Mouse (Mus musculus) lung, postnatal 4 days (tissue): ENCODE results near the gene Usp53.

ENCODE experiments used
- DNase-seq, 2 experiments: peaks; one replicate each; pipeline ENCODE4 v3.0.0; 2021

Usp53 gene

DNA sequence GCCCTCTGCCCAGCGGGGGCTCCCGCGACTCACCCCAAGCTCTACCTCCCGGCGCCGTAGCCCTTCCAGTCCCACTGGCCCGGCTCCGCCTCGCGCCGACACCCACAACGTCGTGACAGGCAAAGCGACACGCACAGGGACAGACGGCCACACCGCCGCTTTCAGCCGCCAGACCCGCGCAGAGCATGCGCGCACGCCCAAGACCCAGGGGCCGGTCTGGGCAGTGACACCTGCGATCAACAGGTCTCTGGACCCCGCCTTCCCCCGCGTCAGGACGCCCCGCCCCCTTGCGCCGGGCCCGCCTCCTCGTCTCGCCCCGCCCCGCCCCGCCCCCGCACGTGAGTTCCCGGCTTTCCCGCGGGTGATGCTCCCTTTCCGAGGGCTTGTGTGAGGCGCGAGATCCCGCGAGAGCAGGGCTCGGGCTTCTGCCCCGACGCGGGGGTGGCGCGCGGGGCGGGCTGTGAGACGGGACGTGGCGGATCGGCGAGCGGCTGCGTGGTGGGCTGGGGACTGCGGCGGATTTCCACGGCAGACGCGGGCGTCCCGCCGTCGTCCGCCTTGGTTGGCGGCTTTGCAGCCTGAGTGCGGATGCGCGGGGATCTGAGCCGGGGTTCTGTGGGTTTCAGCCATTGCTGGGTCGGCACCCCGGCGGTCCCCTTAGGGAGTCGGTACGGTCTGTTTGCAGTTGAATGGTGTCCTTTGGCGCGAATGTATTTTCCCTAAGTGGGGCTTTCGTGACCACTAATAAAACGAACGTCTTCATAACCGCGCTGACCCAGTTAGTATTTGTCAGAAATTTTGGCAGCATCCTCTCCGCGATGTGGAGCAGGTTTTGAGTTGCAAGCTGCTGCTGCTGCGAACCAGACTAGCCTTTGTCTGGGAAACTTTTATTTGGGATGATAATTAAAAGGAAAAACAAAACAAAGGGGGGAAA, at the start of gene Usp53:
Gene Usp53, minus strand, starts transcription at position 262 of the 934 bp plus-strand sequence.
- peak; percentile 94 to 97 for DNase-seq

DNA sequence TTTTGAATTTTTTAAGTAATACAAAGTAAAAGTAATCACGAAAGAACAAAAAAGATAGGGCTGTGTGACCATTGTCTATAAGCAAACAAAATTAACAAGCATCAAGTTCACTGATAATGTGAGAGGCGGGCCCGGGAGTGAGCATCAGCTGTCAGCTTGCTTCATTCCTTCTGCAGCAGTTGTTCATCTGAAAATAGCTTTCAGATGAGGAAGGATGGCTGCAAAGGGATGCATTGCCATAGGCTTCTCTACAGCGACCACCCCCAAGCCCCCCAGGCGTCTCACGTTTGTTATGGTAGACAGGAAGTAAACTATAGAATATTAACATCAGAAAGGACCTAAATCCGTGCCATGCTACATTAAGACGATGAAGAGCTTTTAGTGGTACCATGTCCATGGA, 49.5 kb upstream of the Usp53 start:
- no peak for DNase-seq

DNA sequence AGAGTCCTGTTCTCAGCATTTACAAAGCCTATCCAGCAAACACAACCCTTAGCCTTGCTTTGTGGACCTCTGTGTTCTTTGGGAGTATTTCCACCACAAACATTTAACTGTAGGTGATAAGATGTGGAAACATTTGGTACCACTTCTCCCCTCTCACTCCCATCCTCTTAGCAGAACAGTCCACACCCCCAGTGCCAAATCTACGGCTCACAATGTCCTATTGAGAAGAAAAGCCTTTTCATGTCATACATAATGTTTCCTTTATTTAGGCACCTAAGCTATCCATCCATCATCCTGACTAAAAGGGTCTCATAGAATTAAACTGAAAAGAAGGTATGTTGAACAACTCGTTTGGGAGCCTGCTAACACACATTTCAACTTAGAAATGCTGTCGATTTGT, 41.3 kb upstream of the Usp53 start:
- DNase-seq: no peak

DNA sequence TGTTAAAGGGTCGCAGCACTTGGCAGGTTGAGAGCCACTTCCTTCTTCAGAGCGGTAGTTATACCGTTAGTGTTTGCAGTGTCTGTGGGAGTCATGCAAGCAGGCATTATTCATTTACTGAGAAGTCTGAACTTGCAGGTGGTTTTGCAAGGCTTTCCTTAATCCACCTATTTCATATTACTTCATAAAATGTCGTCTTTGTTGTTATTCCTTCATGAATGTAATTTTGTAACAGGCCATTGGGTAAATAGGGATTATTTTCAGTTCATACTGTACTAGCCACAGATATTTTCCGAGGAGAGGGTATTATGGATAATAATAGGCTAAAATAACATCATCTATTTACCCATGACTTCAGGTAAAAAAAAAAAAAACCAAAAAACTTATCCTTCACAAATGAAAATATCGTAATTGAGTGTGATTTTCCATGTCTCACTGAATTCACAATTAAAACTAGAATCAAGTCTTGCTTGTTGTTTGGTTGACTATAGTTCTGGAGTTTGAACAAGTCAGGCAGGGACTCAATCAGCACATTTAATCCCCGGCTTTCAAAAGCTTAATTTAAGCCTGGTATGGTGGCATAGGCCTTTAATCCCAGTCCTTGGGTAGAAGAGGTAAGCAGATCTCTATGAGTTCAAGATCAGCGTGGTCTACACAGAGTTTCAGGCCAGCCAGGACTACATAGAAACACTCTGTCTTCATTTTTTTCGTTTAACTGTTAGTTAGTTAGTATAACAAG, 40.4 kb upstream of the Usp53 start:
- no peak for DNase-seq

DNA sequence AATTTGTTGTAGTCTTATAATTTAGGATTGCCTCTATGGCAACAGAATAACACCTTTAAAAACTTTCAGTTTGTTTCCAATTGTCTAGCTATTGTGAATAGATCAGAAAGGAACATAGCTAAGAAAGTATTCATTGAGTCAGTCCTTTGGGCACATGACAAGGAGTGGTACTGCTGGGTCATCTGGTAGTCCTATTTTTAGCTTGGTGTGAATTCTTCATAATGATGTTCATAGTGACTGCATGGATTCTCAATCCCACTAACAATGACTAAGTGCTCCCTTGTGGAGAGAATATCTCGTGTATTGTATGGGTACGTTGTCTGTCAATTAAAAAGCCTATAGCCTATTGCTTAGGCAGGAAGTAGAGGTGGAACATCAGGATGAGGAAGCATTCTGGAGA, 34.5 kb upstream of the Usp53 start:
- DNase-seq: no peak

DNA sequence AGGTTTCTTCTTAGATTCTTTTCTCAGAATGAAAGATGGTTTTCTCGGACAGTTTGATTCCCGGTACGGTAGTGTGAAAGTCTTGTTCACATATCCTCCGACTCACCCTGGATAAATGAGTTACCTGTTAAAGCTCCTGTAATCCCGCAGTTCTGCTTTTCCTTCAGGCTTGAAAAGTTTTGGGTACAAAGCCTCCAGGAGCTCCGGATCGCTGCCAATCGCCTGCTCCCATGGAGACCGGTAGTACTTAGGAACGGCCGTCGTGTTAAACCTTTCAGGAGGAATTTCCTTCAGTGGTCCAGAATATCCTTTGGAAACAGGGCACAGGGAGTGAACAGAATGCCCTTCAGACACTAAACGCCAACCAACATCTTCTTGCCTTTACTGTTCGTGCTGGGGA, 29.2 kb upstream of the Usp53 start:
- no peak for DNase-seq

DNA sequence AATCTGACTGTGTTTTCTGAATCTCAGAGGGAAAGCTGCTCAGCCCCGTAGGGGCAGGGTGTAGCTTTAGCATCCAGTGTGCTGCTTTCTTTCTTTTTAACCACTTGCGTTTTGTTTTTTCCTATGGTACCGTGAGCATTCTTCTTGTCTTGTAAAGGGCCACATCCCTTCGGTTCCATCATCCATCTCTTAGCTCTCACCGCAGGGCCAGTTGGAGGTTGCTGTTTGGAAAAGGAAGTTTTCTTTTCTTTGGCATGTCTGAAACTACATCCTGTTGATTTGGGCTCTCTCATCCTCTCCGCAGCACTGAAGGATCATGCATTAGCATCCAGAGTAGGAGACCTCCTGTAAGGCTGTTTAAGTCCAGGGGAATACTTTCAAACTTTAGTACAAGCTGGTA, 25.1 kb upstream of the Usp53 start:
- DNase-seq: no peak

DNA sequence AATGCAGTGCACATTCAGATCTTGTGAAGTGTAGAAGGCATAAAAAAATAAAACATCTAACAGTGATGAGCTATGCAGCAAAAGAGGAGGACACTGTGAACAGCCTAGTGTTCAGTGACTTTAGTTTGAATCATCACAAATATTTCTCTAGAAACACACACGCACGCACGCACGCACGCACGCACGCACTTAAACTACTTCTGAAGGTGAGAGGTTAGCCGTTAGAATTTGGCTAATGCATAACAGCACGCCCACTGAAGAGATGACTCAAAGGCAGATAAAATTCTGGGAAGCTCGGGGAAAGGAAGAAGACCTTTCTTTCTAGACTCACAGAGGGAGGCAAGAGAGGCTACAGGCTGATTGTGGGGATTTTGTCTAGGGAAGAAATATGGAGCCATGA, 23.1 kb upstream of the Usp53 start:
- DNase-seq: no peak

DNA sequence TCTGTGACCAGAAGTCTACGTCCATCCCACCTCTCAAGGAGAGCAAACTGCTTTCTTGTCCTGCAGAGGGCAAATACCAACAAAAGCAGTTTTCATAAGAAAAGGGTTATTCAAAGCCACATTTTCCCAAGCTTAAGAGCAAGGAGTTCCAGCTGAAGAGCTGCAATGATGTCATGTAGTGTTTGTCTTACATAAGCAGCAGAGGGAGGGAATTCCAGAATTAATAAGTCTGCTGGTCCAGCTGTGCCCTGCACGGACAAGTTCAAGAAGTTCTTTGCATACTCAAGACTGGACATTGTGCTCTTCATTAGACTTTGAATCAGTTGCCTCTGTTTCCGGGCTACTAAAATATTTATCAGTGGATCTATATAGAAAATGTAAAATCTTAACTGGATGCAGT, 16.7 kb upstream of the Usp53 start:
- no peak for DNase-seq

DNA sequence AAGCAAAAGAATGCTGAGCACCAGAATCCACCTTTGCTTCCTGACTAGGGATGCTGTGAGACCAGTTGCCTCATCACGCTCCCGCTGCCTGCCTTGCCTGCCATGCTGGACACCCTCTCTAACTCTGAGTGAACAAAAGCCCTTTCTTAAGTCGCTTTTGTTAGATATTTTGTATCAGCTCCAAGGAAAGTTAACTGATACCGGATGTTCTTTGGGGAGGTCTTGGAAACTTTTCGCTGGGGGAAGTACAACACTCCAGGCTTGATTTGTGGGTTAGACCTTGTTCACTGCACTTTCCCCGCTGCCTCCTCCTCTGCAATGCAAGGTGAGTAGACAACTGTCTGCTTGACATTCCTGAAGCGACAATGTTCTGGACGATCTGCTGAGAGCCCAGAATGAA, 14.2 kb upstream of the Usp53 start:
- no peak for DNase-seq

DNA sequence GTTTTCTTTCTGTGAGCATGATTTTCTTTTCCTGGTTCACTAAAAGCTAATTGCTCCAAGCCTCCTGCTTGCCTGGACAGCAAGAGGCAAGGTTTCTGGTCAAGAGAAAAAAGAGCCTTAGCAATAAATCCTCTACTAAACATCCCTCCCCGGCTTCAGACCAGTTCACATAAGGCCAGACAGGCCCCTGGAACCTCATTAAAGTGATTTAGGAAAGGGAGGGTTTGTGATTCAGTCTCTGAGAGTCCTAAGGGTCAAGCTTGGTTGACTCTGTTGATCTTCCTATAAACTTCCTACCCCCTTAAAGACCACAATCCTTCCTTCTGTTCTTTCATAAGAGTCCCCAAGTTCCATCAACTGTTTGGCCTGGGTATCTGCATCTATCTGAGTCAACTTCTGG, 12.7 kb upstream of the Usp53 start:
- no peak for DNase-seq

DNA sequence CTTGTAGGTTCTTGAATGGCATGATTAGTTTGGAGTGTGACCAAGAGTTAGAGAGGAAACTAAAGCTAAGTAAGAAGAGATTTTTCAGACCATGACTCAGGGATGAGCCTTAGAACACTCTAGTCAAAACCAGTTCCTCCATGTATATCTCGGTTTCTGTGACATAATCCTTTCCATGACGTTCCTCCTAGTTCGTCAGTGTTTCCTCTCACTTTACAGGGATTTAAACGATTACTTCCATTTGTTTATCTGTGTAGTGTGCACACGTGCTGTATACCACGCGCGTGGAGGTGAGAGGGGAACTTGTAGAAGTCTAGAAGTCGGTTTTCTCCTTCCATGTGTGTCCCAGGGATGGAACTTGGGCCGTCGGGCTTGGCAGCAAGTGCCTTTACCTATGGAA, 2.6 kb upstream of the Usp53 start:
- no peak for DNase-seq

DNA sequence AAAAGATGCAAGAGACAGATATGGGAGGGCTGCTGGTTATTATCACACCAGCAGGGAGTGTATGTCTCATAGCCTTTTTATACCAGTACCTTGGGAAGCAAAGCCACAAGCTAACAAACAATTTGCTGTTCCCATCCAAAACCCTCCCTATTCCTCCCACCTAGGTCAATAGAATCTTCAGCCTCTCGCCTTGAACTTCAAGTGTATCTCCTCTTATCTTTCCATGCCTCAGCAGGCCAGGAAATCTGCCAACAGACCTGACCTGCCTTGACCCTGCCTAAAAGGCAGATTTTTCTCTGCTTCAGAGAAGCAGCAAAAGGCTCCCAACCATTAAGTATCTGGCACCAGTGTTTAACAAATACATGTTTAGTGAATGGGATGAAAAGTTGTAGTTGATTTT, 2.1 kb upstream of the Usp53 start:
- DNase-seq: no peak

DNA sequence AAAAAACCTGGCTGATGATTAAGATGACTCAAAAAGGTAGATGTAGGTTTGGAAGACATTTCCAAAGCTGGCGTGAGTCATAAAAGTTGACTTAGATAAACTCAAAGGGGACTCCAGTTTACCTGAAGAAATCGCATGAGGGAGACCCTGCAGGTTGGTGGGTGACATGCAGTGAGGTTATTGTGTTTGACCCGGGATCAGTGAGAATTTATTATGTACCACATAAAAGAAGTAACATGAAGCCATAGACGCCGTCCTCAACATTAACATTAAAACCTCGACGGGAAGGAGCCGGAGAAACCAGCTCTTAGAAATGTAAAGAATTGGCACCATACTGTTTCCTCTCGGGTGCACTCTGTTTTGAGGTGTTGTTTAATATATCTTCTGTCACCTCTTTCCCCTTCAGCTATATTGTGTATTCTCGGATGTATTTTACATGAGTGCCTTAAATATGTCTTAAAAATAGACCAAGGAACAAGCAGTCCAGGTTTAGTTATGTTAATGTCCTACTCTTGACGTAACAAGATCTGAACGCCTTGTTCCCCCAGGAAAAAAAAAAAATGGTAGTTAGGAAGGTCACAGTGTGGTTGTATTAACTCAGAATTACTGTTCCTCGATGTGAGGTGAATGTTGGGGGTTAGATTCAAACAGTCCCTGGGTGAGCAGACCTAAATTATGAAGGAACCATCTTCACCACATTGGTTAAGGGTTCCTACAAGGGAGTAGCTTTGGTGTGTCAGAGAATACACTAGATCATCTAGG, 1.1 kb upstream of the Usp53 start:
- DNase-seq: no peak

DNA sequence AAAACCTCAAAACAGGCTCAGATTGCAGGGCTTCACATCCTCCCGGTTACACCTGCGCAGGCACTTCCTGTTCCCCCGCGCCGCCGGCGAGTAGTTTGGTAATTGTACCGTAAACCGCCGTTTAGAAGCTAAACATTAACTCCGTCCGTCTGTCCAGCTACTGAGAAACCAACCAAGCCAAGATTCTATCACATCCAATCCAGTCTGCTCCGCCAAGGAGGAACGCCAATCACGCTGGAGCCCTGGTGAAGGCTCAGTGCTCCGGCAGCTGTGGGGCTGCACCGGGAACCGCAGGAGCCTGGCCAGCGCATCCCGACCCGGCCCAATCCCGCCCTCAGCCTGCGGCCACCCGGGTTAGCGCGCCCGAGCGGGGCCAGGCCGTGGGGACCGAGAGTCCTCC, 461 bp downstream of the Usp53 start:
- no peak for DNase-seq

DNA sequence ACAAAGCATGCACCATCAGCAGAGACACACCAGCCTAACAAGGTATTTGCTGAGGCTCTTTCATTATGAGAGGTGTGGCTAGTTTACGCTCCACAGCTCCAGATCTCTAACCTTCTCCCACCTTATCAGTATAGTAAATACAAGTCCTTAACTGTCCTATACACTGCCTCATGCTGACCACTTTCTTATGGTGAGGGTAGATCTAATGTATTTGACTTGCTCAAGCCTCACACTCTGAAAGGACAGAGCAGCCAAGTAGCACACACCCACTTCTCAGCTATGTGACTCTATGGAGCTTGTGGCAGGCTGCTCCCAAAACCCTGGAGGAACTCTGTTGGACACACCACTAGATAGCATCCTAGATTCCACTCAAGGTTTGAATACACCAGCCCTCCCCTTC, 8.3 kb downstream of the Usp53 start:
- no peak for DNase-seq

DNA sequence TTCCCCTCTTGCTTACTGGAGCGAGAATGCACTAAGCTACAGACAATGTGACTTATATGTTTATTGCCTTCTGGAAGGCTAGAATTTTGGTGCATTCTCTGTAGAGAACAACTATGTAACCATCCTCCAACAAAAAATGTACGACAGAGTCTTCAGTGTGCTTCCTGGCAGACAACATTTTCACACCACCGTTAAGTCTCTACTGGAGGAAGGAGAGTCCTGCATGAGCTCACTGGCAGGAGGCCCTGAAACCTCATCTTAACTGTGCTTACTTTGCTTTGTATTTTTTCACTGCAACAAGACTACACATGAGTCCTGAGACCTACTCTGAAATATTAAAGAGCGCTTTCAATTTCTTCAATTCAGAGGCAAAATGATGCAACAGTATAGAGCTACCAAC, 8.9 kb downstream of the Usp53 start:
- no peak for DNase-seq

DNA sequence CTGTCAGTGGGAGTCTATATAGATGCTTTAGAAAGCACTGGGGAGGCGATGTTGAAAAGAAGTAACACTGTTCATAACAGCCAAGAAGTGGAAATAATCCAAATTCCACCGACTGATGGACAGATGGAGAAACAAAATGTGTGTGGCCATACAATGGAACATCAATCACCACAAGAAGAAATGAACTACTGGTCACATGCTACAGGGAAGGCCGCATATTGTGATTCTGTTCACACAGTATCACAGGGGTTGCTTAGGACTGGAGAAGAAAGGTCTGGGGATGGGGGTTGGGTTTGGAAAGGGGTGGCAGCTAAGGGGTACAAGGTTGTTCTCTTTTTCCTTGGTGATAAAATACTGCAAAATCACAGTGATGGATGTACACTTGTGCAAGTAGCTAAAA, 9.5 kb downstream of the Usp53 start:
- DNase-seq: no peak

DNA sequence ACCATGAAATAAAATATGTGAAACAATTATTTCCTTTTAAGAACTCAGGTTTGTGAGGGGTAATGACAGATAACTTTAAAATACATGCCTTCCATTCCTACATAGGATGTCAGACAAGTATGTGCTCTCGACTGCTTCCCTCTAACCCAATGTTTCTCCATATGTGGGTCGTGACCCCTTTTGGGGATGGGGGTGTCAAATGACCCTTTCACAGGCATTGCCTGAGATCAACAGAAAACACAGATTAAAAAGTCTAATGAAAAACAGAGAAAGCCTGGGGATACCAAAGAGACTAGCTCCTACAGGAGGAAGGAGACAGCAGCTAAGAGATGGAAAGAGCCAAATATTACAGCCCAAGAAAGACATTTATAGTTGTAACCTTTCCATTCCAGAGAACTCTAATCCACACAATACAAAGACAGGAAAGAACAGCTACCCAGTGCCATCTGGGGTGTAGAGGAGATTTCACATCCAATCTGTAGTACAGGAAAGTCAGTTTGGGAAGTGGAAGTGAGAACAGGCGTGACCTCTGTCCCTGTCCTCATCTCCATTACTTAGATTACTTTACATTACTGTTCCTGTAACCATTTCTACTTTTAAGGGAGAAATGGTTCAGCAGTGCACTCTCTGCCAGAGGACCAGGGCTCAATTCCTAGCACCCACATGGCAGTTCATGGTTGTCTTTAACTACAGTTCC, 12.0 kb downstream of the Usp53 start:
- no peak for DNase-seq

DNA sequence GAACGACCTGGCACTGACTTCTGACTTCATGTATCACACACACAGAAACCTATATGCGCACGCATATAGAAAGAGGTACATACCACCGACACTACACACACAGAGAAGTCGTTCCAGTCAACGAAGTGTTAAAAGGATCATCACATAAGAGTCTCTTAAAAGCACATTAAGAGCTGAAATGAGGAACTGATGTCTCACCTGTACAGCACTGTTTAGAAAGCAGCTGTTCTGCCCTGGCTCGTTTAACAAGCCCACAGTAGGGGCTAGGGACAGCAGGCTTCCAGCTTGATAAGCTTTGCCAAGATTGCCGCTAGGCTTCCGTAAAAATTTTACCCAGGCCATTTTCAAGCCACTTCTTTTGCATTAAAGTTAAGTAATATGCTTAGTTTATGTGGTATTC, 15.9 kb downstream of the Usp53 start:
- no peak for DNase-seq

DNA sequence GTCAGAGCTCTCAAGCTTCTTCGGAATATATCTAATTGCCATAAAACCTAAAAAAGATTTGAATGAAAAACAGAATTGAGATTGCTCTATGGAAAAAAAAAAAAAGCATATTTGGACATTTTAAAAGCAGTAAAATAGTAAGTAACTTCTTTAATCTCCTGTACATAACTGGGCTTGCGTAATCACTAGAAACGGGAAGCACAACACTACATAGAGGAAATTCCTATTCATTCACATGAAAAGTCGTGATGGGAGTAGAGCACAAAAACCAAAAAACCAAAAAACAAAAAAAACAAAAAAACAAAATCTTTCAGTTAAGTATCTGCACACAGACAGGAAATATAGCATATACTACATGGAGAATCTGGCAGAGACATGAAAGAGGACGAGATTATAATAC, 20.0 kb downstream of the Usp53 start:
- DNase-seq: no peak

DNA sequence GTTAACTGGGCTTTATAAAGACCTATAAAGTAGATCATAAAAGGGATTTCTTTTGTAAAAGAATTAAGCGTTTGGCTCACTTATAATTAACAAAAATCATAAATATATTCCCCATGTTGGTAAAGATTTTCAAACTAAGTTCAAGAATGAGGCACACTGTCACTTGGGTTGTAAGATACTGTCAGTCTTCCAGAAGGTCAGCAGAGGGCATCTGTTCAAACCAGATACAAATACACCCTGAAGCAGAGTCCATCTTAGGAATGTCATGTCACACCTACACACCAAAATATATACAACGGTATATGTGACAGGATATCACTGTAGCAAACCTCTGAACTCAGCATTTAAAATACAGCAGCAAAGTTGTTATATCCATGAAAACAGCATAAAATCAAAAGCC, 34.2 kb downstream of the Usp53 start:
- no peak for DNase-seq

DNA sequence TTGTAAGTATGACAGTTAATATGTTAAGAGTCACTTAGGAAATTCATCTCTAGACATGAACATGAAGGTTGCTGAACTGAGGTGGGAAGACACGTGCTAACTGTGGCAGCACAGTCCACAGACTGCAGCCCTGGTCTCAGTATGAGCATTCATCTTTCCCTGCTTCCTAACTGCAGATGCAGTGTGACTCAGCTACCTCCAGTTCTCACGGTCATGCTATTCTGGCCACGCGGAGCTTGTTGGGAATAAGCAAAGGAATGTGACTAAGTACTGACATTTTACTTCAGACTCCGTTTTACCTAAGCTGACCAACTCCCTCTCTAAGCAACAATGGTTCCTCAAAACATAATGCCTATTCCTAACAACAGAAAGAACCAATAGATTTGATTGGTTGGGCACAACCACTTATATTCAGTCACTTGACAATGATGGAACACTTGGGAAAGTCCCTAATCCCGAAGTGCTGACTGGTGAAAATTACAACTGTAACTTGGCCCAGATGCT, 40.9 kb downstream of the Usp53 start:
- DNase-seq: no peak
